Comparison of ENCODE assay signal across 23 mouse cellular contexts in the genomic region with DNA sequence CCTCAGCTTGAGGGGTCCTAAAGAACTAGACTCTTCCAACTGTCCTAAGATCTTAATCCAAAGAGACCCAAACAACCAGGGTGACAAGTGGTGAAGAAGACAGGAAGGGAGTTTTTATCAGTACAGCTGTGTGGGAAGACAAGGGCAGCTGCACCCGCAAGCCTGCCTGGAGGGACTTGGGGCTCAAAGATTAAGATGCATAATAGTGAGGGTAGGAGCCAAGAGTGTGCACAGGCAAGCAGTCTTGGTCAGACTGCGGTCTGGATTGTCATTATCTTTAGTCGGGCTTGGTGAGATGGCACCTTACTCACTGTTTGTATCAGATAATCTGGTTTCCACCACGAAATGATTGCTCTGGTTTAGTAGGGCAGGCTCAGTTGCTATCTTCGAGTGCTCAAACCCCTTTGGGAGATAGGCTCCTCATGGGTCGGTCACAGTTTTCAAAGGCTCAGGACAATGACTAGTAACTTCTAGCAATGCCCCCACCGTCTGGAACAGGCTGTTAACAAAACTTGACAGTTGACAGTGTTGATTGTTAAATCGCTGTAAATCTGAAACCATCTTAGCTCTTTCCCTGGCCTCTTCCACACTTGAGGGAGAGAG.
A peak's percentile ranks its signal among the peaks of the same experiment; 100 is the strongest.
DNase-seq lines count a peak whose midpoint lies in the region; ATAC-seq and TF ChIP-seq lines count a peak whose summit lies in the region.
"Had no signal": no experiment of that assay in that cellular context is flagged by ENCODE, and none has a peak within 500 bp of the region (broad histone marks: within the 10 kb centered on the region; RNA-seq: fewer than 3 reads in every experiment).

No protein-coding gene starts in this region.

- peaks cover 62% of the 10 kb centered on the region for H3K4me1 ChIP-seq in G1E (ENCODE audit: insufficient read depth, low read depth, low read length)
- peaks cover 17% of the 10 kb centered on the region for H3K4me1 ChIP-seq in liver, embryonic 13.5 days (replicated peaks)
- peaks cover 9% of the 10 kb centered on the region for H3K4me1 ChIP-seq in megakaryocyte, embryonic 14.5 days
- peaks cover 14% of the 10 kb centered on the region for H3K4me1 ChIP-seq in limb, embryonic 10.5 days
- H3K4me1 ChIP-seq: lung, embryonic 15.5 days had no signal

- ATAC-seq in G1E (ENCODE audit: extremely low read depth, insufficient number of reproducible peaks, low FRiP score, poor library complexity, severe bottlenecking) = peak; percentile 95
- ATAC-seq in common myeloid progenitor, adult 5-6 weeks (replicated peaks; ENCODE audit: low read depth, poor library complexity, severe bottlenecking) = peak; percentile 90
- peak; percentile 92 for ATAC-seq in liver, embryonic 13.5 days (ENCODE audit: low read depth)
- ATAC-seq: activated CD4-positive, CD25-positive, alpha-beta regulatory T cell, adult 4 months; forebrain, embryonic 16.5 days; intestine, postnatal 0 days; midbrain, embryonic 13.5 days had no signal

- H3K27me3 ChIP-seq in G1E (ENCODE audit: insufficient read depth, low read length) = peaks cover 43% of the 10 kb centered on the region
- H3K27me3 ChIP-seq in liver, embryonic 13.5 days = peaks cover 15% of the 10 kb centered on the region
- peaks cover 16% of the 10 kb centered on the region for H3K27me3 ChIP-seq in megakaryocyte, embryonic 14.5 days (replicated peaks)
- no peaks in the 10 kb centered on the region for H3K27me3 ChIP-seq in limb, embryonic 10.5 days (ENCODE audit: low read depth, poor library complexity, severe bottlenecking)
- H3K27me3 ChIP-seq: lung, embryonic 15.5 days had no signal

- H3K9ac ChIP-seq in liver, embryonic 13.5 days = no peak overlapping the region
- H3K9ac ChIP-seq: lung, embryonic 15.5 days; midbrain, embryonic 13.5 days had no signal

- intact Hi-C loops in heart, postnatal 10 days (cut with DNase I) = no loop called here

- 0 out of 2 replicates have a peak, but pooled peaks cover 3% of the 10 kb centered on the region for H3K9me3 ChIP-seq in G1E (replicated peaks)
- no peaks in the 10 kb centered on the region for H3K9me3 ChIP-seq in liver, embryonic 13.5 days (replicated peaks)
- peaks cover 9% of the 10 kb centered on the region for H3K9me3 ChIP-seq in megakaryocyte, embryonic 14.5 days
- no peaks in the 10 kb centered on the region for H3K9me3 ChIP-seq in limb, embryonic 10.5 days (replicated peaks)
- H3K9me3 ChIP-seq: embryonic facial prominence, embryonic 10.5 days; hindbrain, embryonic 10.5 days; lung, embryonic 15.5 days; midbrain, embryonic 13.5 days had no signal

- H3K36me3 ChIP-seq in G1E (replicated peaks) = no peaks in the 10 kb centered on the region
- H3K36me3 ChIP-seq in liver, embryonic 13.5 days = no peaks in the 10 kb centered on the region
- no peaks in the 10 kb centered on the region for H3K36me3 ChIP-seq in megakaryocyte, embryonic 14.5 days (replicated peaks; ENCODE audit: low read length)
- H3K36me3 ChIP-seq in limb, embryonic 10.5 days = no peaks in the 10 kb centered on the region
- H3K36me3 ChIP-seq: embryonic facial prominence, embryonic 10.5 days; hindbrain, embryonic 10.5 days; lung, embryonic 15.5 days; midbrain, embryonic 13.5 days had no signal

- peak; percentile 77 for DNase-seq in G1E (ENCODE audit: low spot score)
- DNase-seq in liver, embryonic 13.5 days = peak; percentile 28
- DNase-seq in heart, postnatal 10 days = no peak
- no peak for DNase-seq in limb, embryonic 10.5 days (ENCODE audit: low spot score)
- DNase-seq in cerebellum, postnatal 4 days (ENCODE audit: low spot score in 2 of 2) = no peak
- DNase-seq in gastrocnemius, postnatal 4 days (ENCODE audit: low spot score in 2 of 2) = no peak
- DNase-seq: adrenal gland, adult 8-10 months; cerebellum, adult 8-10 months; cerebellum, postnatal 36 days; gastrocnemius, postnatal 14 days; heart, adult 2 months; kidney, postnatal 4 days; lung, postnatal 36 days; thymus, postnatal 25 days had no signal

- H3K4me3 ChIP-seq in G1E (ENCODE audit: low read depth, low read length) = peak overlapping the region; percentile 20; the same call in 1 of the 2 replicates
- H3K4me3 ChIP-seq in liver, embryonic 13.5 days (replicated peaks) = no peak overlapping the region
- peak overlapping the region; percentile 33 for H3K4me3 ChIP-seq in megakaryocyte, embryonic 14.5 days (replicated peaks)
- H3K4me3 ChIP-seq in limb, embryonic 10.5 days = no peak overlapping the region
- H3K4me3 ChIP-seq: embryonic facial prominence, embryonic 10.5 days; heart, adult 2 months; hindbrain, embryonic 10.5 days; lung, embryonic 15.5 days; midbrain, embryonic 13.5 days had no signal

- no peak for TF ChIP-seq CTCF in G1E (IDR thresholded peaks at IDR 0.05; ENCODE audit: low read depth, low read length)

- no peak overlapping the region for H3K4me2 ChIP-seq in liver, embryonic 13.5 days
- H3K4me2 ChIP-seq: lung, embryonic 15.5 days; midbrain, embryonic 13.5 days had no signal

- WGBS in liver, embryonic 13.5 days (ENCODE audit: insufficient replicate concordance) = 12% methylated on average over 8 of the region's 8 CpGs
- 84% methylated on average over 8 of the region's 8 CpGs for WGBS in limb, embryonic 10.5 days

- H3K27ac ChIP-seq in liver, embryonic 13.5 days = no peak overlapping the region
- no peak overlapping the region for H3K27ac ChIP-seq in limb, embryonic 10.5 days
- H3K27ac ChIP-seq: embryonic facial prominence, embryonic 10.5 days; heart, adult 2 months; hindbrain, embryonic 10.5 days; lung, embryonic 15.5 days; midbrain, embryonic 13.5 days had no signal

Comparison
In these comparisons a context has a peak if more than half of its experiments do, and no peak if none do; other contexts are left out.
1. DNase-seq: peak in G1E (single experiment) and liver, embryonic 13.5 days (single experiment); none in heart, postnatal 10 days (0 of 2), limb, embryonic 10.5 days (single experiment), cerebellum, postnatal 4 days (0 of 2) and gastrocnemius, postnatal 4 days (0 of 2).
2. H3K4me3 ChIP-seq: peak in G1E (single experiment) and megakaryocyte, embryonic 14.5 days (single experiment); none in liver, embryonic 13.5 days (single experiment) and limb, embryonic 10.5 days (single experiment).
3. Peak in every context shown above with its lines, with median percentiles within 50 percentile points of each other: ATAC-seq.